Mouse (Mus musculus) ES-E14 (cell line): Measurements from ENCODE around the gene Aunip.

ENCODE experiments used
- CHD2 ChIP-seq: IDR thresholded peaks from 2 replicates; pipeline ENCODE4 v1.6.1; 2014; ENCODE audit warnings: mild to moderate bottlenecking, low read depth, low read length, inconsistent platforms
- HCFC1 ChIP-seq: IDR thresholded peaks from 2 replicates; pipeline ENCODE4 v1.6.1; 2012; ENCODE audit warnings: low read length, inconsistent platforms, borderline replicate concordance; ENCODE audit not compliant: insufficient read depth
- MAFK ChIP-seq: IDR thresholded peaks from 2 replicates; pipeline ENCODE4 v1.6.1; 2014; ENCODE audit warnings: mild to moderate bottlenecking, low read depth, low read length, inconsistent platforms; ENCODE audit not compliant: insufficient read depth
- ZC3H11A ChIP-seq: IDR thresholded peaks from 2 replicates; pipeline ENCODE4 v1.6.1; 2012; ENCODE audit warnings: low read depth, mild to moderate bottlenecking, inconsistent platforms, low read length, borderline replicate concordance
- ZNF384 ChIP-seq: IDR thresholded peaks from 2 replicates; pipeline ENCODE4 v1.6.1; 2012; ENCODE audit warnings: low read depth, low read length, inconsistent platforms

- TF ChIP-seq HCFC1 (no peak), ZC3H11A (no peak), MAFK (no peak), ZNF384 (no peak), CHD2 (no peak)
These were observed 15.0 kb downstream of the Aunip start for GRCm38 (mm10) chr4:134525806-134526205.
